Mouse (Mus musculus): ENCODE results near the gene Eif2b5.

- TF ChIP-seq CTCF (IDR thresholded peaks at IDR 0.05; ENCODE audit: borderline replicate concordance, extremely low read depth, insufficient read depth, insufficient read length) (no peak), POLR2A (IDR thresholded peaks at IDR 0.05; ENCODE audit: borderline replicate concordance, extremely low read depth, insufficient read depth, insufficient read length, poor library complexity, severe bottlenecking) (no peak)
These were observed 48.8 kb downstream of the Eif2b5 start for GRCm38 (mm10) chr16:20547423-20547822.

All from brain, embryonic 14.5 days (tissue).